Mouse (Mus musculus): ENCODE measurements at regions not wholly inside any gene's neighbourhood (a gene's known extent, or its start where the extent isn't known, plus 50 kb on each side); places are given as distances from the start of the nearest gene placed in this dataset.

GRCm38 (mm10) chr9:25374161-25374560 lies 107.2 kb upstream of the Eepd1 start:
- Histone ChIP-seq H3K27me3 (no peaks in the 10 kb centered on the region), H3K9me3 (no peaks in the 10 kb centered on the region), H3K36me3 (no peaks in the 10 kb centered on the region), H3K4me2 (replicated peaks) (no peak overlapping the region), H3K27ac (replicated peaks) (no peak overlapping the region), H3K4me3 (no peak overlapping the region), H3K9ac (replicated peaks) (no peak overlapping the region), H3K4me1 (peaks cover 15% of the 10 kb centered on the region)
- 88% methylated on average over 3 of the region's 3 CpGs for WGBS
- no peak for ATAC-seq (replicated peaks)

GRCm38 (mm10) chr9:25376209-25376608 lies 105.1 kb upstream of the Eepd1 start:
- Histone ChIP-seq H3K9ac (replicated peaks) (no peak overlapping the region), H3K4me2 (replicated peaks) (no peak overlapping the region), H3K9me3 (no peaks in the 10 kb centered on the region), H3K27me3 (no peaks in the 10 kb centered on the region), H3K36me3 (no peaks in the 10 kb centered on the region), H3K27ac (replicated peaks) (no peak overlapping the region), H3K4me1 (peaks cover 15% of the 10 kb centered on the region), H3K4me3 (no peak overlapping the region)
- ATAC-seq (replicated peaks) = no peak
- WGBS = 50% methylated on average over 1 of the region's 1 CpGs

GRCm38 (mm10) chr9:25377771-25378747 lies 103.3 kb upstream of the Eepd1 start:
- Histone ChIP-seq H3K9ac (replicated peaks) (no peak overlapping the region), H3K36me3 (no peaks in the 10 kb centered on the region), H3K4me2 (replicated peaks) (no peak overlapping the region), H3K27me3 (no peaks in the 10 kb centered on the region), H3K9me3 (no peaks in the 10 kb centered on the region), H3K4me3 (no peak overlapping the region), H3K27ac (replicated peaks) (peak overlapping the region; percentile 78), H3K4me1 (peaks cover 15% of the 10 kb centered on the region)
- peak; percentile 94 for ATAC-seq (replicated peaks)
- WGBS = 32% methylated on average over 12 of the region's 12 CpGs

GRCm38 (mm10) chr9:25385333-25385732 lies 96.0 kb upstream of the Eepd1 start:
- no peaks in the 10 kb centered on the region for H3K4me1 ChIP-seq
- no peak overlapping the region for H3K9ac ChIP-seq (replicated peaks)
- no peaks in the 10 kb centered on the region for H3K9me3 ChIP-seq
- no peak overlapping the region for H3K4me3 ChIP-seq
- H3K27ac ChIP-seq (replicated peaks) = no peak overlapping the region
- ATAC-seq (replicated peaks) = no peak
- H3K4me2 ChIP-seq (replicated peaks) = no peak overlapping the region
- no peaks in the 10 kb centered on the region for H3K27me3 ChIP-seq
- no peaks in the 10 kb centered on the region for H3K36me3 ChIP-seq

GRCm38 (mm10) chr9:25387876-25388650 lies 93.3 kb upstream of the Eepd1 start:
- H3K27me3 ChIP-seq = no peaks in the 10 kb centered on the region
- H3K4me1 ChIP-seq = no peaks in the 10 kb centered on the region
- no peaks in the 10 kb centered on the region for H3K36me3 ChIP-seq
- no peak for ATAC-seq (replicated peaks)
- H3K4me2 ChIP-seq (replicated peaks) = no peak overlapping the region
- no peak overlapping the region for H3K4me3 ChIP-seq
- no peak overlapping the region for H3K27ac ChIP-seq (replicated peaks)
- 77% methylated on average over 4 of the region's 4 CpGs for WGBS
- no peak overlapping the region for H3K9ac ChIP-seq (replicated peaks)
- no peaks in the 10 kb centered on the region for H3K9me3 ChIP-seq

GRCm38 (mm10) chr9:25389351-25389750 lies 92.0 kb upstream of the Eepd1 start:
- WGBS = 82% methylated on average over 3 of the region's 3 CpGs
- H3K4me1 ChIP-seq = no peaks in the 10 kb centered on the region
- no peak for ATAC-seq (replicated peaks)

GRCm38 (mm10) chr9:25400647-25401335 lies 80.6 kb upstream of the Eepd1 start:
- peak; percentile 92 for ATAC-seq (replicated peaks)
- WGBS = 39% methylated on average over 9 of the region's 9 CpGs

More at GRCm38 (mm10) chr9:25389351-25389750, 92.0 kb upstream of the Eepd1 start:
- Histone ChIP-seq H3K4me3 (no peak overlapping the region), H3K9me3 (no peaks in the 10 kb centered on the region), H3K9ac (replicated peaks) (no peak overlapping the region), H3K27ac (replicated peaks) (no peak overlapping the region), H3K36me3 (no peaks in the 10 kb centered on the region), H3K4me2 (replicated peaks) (no peak overlapping the region), H3K27me3 (no peaks in the 10 kb centered on the region)

GRCm38 (mm10) chr9:25405848-25406247 lies 75.5 kb upstream of the Eepd1 start:
- no peak overlapping the region for H3K4me3 ChIP-seq
- H3K4me1 ChIP-seq = no peaks in the 10 kb centered on the region
- no peak for ATAC-seq (replicated peaks)
- H3K36me3 ChIP-seq = no peaks in the 10 kb centered on the region
- no peaks in the 10 kb centered on the region for H3K27me3 ChIP-seq
- no peak overlapping the region for H3K4me2 ChIP-seq (replicated peaks)
- WGBS = 94% methylated on average over 4 of the region's 4 CpGs
- H3K27ac ChIP-seq (replicated peaks) = no peak overlapping the region
- no peaks in the 10 kb centered on the region for H3K9me3 ChIP-seq
- H3K9ac ChIP-seq (replicated peaks) = no peak overlapping the region

More at GRCm38 (mm10) chr9:25400647-25401335, 80.6 kb upstream of the Eepd1 start:
- H3K36me3 ChIP-seq = no peaks in the 10 kb centered on the region
- no peak overlapping the region for H3K4me2 ChIP-seq (replicated peaks)
- H3K4me3 ChIP-seq = no peak overlapping the region
- H3K27me3 ChIP-seq = no peaks in the 10 kb centered on the region
- H3K4me1 ChIP-seq = no peaks in the 10 kb centered on the region
- H3K27ac ChIP-seq (replicated peaks) = no peak overlapping the region
- no peak overlapping the region for H3K9ac ChIP-seq (replicated peaks)
- H3K9me3 ChIP-seq = no peaks in the 10 kb centered on the region

- ATAC-seq (replicated peaks) = no peak
- no peaks in the 10 kb centered on the region for H3K9me3 ChIP-seq
- no peaks in the 10 kb centered on the region for H3K36me3 ChIP-seq
- no peak overlapping the region for H3K4me3 ChIP-seq
- no peak overlapping the region for H3K4me2 ChIP-seq (replicated peaks)
- H3K4me1 ChIP-seq = no peaks in the 10 kb centered on the region
- H3K27me3 ChIP-seq = no peaks in the 10 kb centered on the region
- 79% methylated on average over 3 of the region's 3 CpGs for WGBS
- no peak overlapping the region for H3K9ac ChIP-seq (replicated peaks)
- no peak overlapping the region for H3K27ac ChIP-seq (replicated peaks)
These were observed 72.8 kb upstream of the Eepd1 start for GRCm38 (mm10) chr9:25408518-25408917.

- no peaks in the 10 kb centered on the region for H3K9me3 ChIP-seq
- H3K27ac ChIP-seq (replicated peaks) = no peak overlapping the region
- no peaks in the 10 kb centered on the region for H3K27me3 ChIP-seq
- H3K36me3 ChIP-seq = no peaks in the 10 kb centered on the region
- WGBS = 79% methylated on average over 5 of the region's 5 CpGs
- H3K4me3 ChIP-seq = no peak overlapping the region
- H3K4me2 ChIP-seq (replicated peaks) = no peak overlapping the region
- H3K9ac ChIP-seq (replicated peaks) = no peak overlapping the region
- ATAC-seq (replicated peaks) = no peak
- H3K4me1 ChIP-seq = no peaks in the 10 kb centered on the region
These were observed 71.6 kb upstream of the Eepd1 start for GRCm38 (mm10) chr9:25409729-25410128.

- ATAC-seq (replicated peaks) = no peak
- Histone ChIP-seq H3K9ac (replicated peaks) (no peak overlapping the region), H3K36me3 (no peaks in the 10 kb centered on the region), H3K4me1 (no peaks in the 10 kb centered on the region), H3K4me2 (replicated peaks) (no peak overlapping the region), H3K27me3 (no peaks in the 10 kb centered on the region), H3K9me3 (no peaks in the 10 kb centered on the region), H3K4me3 (no peak overlapping the region), H3K27ac (replicated peaks) (no peak overlapping the region)
- WGBS = 85% methylated on average over 3 of the region's 3 CpGs
These were observed 67.5 kb upstream of the Eepd1 start for GRCm38 (mm10) chr9:25413873-25414272.

- no peak for ATAC-seq (replicated peaks)
- Histone ChIP-seq H3K27me3 (no peaks in the 10 kb centered on the region), H3K9ac (replicated peaks) (no peak overlapping the region), H3K4me1 (no peaks in the 10 kb centered on the region), H3K9me3 (no peaks in the 10 kb centered on the region), H3K36me3 (no peaks in the 10 kb centered on the region), H3K4me2 (replicated peaks) (no peak overlapping the region), H3K27ac (replicated peaks) (no peak overlapping the region), H3K4me3 (no peak overlapping the region)
- WGBS = 73% methylated on average over 2 of the region's 2 CpGs
These were observed 67.0 kb upstream of the Eepd1 start for GRCm38 (mm10) chr9:25414315-25414714.
